Mouse (Mus musculus) cerebral cortex, adult 2 months (tissue): ENCODE results near the gene Slc26a3.

Experiments
- WGBS: fragments of 180-500 bp; shearing (Covaris S2); methylation state at CpG from one replicate; pipeline ENCODE4 v1.1.7; 2018; 5-methylcytosine and 5-hydroxymethylcytosine counted together

Slc26a3 gene

DNA sequence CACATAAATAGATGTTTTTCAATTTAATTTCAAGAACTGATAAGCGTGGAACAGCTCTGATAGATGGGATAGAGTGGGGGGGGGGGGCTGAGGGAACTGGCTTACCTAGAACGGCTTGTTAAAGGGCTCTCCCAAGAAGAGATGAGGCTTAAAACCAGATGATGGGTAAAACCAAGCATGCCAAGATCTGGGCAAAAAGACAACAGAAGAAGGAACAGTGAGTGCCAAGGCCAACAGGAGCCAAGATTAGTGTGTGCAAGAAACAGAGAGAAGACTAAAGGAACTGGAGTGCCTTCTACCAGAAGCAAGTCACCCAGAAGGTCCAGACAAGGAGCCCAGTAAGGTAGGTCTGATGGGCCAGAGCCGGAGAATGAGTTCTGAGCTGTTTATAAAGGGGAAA lies at the start of gene Slc26a3:
Slc26a3 (plus strand) TSS at position 301 of the 400 bp plus-strand sequence.
- 78% methylated on average over 3 of the region's 3 CpGs for WGBS

DNA sequence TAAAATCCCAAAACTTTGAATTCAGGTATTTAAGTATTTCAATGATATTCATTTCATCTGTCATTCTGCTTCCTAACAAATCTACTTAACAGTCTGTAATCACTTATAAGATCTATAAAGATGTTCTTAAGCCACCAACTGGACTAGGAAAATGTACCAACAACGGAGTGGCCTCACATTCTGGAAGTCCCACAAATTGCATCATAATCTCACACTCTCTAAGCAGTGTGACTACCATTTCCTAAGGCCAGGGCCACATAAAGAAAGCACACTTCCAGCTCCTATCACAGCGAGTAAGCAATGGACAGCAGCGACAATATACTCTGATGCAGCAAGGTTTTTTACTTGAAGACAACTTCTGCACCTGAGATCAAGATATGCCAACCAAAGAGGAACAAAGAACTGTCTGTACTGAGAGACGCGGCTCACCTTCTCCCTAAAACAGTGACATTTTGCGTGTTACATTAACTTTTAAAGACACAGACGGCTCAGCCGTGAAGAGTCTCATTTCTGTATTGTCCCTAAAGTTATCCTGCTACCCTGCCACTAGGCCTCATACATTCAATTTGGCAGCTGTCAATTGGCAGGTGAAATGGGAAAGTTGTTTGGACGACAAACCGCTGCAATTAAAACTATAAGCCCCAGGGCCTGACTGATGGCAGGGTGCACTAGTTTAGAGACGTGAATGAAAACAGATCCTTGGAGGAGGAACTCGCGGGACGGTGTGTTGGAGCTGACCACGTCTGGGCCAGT lies 40.3 kb upstream of the Slc26a3 start:
- WGBS, result 19% methylated on average over 15 of the region's 15 CpGs

DNA sequence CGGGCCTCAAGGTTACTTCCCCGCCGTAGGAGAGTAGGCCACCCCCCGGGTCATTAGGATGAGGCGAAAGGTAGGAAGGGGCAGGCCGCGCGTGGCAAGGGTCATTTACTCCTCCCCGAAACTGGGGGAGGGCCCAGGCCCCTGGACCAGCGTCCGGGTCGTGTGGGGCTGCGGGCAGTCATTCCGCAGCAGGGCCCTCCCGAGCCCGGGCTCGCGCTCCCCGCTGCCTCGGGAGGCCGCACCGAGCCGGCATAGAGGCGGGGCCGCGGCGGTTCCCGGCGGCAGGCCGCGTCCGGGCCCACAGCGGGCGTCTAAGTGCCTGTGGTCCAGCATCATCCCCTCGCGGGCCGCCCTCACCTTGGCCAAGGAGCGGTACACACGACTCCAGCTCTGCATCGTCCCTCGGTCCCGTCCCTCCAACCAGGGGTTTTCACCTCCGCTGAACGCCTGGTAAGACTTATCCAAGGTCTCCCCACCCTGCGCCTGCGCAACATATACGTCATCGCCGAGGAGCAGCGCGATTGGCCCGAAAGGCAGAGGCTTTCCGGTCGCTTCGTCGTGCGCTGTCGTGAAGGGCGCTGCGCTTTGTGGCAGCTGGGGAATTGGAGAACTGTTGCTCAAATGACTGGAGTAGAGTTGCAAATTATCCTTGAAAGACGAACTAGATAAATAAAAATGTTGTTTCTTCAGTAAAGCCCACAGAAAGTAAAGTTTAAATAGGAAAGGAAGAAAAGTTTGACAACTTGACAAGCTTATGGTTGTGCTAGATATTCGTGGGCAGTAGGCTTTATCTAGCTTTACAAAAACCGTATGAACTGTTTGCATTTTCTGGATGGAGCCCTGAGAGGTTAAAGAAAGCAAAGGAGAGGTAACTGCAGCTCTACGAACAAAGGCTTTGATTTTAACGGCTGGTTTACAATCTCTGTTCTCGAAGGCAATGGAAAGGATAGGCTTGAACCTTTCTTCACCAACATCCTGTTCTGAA lies 39.4 kb upstream of the Slc26a3 start, which contains the start of gene Dld:
Dld (minus strand) TSS at position 510 of the 985 bp plus-strand sequence.
- 5% methylated on average over 66 of the region's 66 CpGs for WGBS

DNA sequence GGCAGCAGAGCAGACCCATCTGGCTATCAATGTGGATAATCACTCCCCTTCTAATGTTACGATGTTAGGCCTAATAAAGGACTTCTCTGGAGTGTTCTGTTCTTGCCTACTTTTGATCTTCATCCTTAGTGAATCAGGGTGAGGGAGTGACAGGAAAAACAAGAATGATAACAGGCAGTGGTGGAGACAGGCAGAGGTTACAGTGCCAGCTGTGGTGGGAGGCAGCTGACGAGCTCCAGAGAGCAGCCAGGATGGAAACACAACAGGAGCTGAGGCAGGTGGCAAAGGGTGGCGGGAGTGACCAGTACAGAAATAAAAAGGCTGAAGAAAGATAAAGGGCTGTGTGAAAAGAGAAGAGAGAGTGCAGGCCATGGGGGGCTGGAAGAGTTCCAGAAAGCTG lies 24.2 kb upstream of the Slc26a3 start:
- WGBS, result 71% methylated on average over 3 of the region's 3 CpGs

DNA sequence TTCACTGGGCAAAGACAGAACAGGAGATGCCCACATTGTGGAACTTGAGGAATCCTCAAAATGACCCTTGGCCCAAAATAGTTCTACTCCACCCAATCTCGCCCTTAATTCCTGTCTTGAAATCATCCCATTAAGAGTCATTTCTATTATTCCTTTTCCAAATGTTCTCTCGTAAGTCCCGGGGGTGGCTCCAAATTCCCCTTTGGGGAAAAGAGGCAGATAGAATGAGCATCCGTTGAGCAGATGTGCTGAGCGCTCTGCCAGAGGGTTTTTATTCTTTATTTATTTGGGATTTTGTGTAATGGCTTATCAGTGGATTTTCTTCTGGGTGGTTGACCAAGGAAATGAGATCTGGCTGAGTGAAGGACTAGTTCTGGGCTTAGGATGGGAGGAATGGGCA lies 22.9 kb upstream of the Slc26a3 start:
- 85% methylated on average over 5 of the region's 5 CpGs for WGBS

DNA sequence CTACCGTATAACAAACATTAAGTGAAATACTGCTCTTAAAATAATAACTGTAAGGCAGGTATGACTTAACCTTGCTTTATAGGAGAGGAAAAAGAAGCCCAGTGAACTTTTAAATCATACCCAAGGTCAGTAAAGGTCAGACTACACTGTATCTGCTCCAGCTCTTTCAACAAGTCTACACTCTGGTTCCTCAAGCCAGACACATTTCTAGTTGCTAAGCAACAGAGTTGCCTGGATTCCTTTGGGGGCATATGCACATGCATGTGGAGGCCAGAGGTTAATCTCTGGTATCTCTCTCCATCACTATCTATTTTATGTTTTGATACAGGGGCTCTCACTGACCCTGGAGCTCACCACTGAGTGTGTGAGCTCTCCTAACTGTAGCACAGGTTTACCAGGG lies 21.6 kb upstream of the Slc26a3 start:
- 98% methylated on average over 1 of the region's 1 CpGs for WGBS

DNA sequence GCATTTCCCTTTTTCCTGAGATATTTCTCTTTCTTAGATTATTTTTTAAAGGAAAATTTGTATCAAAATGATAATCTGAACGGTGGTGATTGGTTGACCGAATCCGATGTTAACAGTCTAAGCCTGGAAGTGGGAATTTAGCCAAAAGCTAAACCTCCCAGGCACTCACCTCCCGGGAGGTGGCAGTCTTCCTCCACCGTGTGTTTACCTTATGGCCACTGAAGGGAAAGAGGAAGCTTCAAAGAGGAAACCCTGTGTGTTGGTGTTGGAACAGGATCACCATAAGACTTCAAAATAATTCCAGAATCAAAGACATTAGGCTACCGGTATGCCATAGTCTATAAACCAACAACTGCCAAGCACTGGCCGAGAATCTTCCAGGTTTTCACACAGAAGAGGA lies 21.0 kb upstream of the Slc26a3 start:
- WGBS, result 79% methylated on average over 7 of the region's 7 CpGs

DNA sequence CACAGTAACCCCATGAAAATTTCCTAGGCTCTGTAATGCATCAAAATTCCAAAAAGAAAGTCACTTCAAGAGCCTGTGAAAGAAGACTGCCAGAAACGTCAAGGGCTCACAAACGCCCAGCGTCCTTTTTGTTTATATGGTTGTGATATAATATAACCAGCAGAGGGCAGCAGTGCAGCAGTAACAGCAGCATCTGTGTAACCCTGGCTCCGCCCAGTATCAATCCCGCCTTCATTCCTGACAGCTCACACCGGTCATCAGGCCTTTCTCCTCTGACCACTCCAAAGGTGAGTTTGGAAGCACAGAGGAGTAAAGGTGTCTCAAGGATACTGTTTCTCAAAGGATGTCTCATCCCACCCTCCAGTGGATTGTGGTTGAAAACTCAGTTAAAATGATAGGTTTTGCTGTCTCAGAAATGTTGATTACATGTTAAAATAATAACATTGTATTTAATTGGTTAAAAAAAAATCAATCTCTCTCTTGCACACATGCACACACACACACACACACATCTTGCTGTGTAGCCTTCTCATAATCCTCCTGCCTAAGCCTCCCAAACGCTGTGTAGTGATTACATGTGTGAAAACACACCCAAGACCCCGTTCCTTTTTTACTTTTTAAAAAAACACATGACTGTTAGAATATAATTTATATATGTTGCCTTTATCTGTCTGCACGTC lies 15.9 kb upstream of the Slc26a3 start:
- WGBS, result 28% methylated on average over 9 of the region's 9 CpGs

DNA sequence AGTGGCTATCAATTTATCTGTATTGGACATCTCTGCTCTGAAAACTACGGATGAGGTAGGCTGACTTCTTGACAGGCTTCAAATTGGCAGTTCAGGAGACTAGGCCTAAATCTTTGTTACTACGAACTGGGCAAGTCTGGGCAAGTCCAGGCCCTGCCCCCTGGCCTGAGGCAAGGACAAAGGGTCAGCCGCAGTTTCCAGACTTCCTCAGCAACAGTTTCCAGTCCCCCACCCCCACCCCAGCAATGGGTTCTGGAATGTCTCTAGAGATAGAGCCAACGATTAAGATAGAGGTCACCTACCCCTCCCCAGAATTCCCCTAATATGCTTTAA lies 15.4 kb upstream of the Slc26a3 start:
- 69% methylated on average over 4 of the region's 4 CpGs for WGBS

DNA sequence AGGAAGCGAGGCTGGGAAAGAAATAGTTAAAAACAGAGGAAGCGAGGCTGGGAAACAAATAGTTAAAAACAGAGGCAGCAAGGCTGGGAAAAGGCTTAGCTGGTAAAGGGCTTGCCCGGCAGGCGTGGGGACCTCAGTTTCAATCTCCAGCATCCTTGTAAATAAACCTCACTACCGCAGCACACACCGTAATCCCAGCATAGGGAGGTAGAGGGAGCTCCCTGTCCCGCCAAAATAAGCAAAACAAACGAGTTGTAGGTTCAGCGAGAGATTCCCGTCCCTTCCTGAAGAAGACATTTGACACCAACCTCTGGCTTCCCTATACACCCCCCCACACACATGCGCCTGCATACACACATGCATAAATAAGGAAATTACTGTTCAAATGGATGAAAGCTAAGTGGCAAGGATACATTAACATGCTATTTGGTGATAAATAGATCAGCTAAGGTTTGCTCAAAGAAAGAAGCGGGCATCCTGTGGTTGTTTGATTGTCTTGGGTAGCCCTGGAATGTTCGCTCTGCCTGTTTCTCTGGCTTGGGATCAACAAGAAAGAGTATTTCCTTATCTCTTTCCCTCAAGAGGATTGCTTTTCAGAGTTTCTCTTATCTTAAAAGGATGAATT lies 14.2 kb upstream of the Slc26a3 start:
- WGBS, result 10% methylated on average over 13 of the region's 13 CpGs

DNA sequence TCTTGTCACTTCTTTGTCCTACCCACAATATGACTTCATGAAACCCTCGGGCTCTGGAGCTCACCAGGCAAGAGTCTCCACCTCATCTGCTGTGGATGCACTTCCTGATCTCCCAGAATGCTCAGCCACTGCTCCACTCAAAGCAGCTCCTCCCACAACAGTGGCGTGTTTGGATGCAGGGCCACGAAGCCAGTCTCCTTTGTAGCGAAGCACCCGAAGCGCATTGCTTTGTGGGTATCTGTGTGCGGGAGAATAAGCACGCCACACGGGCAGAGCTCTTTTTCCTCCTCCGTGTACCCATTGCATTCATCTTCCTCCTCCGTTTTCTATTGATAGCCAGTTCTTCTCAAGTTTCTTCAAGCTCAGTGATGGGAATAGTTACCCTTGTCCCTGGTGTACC lies 13.4 kb upstream of the Slc26a3 start:
- WGBS, result 69% methylated on average over 11 of the region's 11 CpGs

DNA sequence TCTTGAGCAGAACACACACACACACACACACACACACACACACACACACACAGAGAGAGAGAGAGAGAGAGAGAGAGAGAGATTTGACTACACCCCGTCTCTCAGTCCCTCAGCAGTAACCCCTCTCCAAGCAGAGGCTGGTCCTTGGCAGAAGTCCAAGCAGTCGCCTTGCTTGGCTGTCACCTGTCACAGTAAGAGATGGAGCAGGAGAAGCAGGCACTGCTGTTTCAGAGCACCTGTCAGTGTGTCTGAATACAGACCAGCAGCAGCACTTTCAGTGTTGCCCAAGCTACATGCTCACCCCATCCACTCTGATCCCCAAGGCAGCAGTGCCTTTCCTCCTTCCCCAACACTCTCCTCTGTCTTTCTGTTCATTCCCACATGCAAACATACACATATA lies 9.8 kb upstream of the Slc26a3 start:
- 33% methylated on average over 2 of the region's 2 CpGs for WGBS

DNA sequence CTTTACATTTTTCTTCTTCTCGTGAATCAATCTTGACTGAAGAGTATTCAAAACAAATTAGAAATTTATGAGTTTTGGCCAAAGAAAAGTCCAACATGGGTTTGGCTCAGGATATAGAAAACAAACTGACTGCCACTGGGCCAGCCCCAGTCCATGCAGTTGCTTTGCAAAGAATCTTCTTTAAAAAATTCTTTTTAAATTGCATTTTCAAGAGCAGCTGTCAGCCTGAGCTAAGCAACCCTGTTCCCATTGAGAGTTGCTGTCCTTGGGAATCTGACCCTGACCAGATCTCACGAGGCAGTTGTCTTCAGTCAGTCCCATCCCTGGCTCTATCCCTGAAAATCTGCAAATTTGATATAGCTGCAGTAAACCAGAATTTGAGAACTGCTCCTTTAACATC lies 8.2 kb upstream of the Slc26a3 start:
- 60% methylated on average over 2 of the region's 2 CpGs for WGBS

DNA sequence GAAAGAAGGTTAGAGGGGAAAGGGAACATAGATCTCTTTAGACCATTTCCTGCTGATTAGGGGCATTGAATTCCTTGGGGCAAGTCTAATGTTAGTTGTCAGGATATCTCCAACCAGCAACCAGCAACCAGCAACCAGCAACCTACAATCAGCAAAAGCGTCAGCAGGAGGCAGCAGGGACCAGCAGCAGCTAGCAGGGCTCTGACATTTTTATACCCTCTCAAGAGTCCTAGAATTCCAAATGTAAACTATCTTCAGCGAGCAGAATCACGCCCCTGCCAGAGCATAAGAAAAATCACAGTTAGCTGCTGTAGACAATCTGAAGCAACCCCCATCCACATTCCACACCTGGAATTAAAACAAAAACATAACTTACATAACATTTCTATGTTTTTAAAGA lies 3.4 kb upstream of the Slc26a3 start:
- 65% methylated on average over 3 of the region's 3 CpGs for WGBS

DNA sequence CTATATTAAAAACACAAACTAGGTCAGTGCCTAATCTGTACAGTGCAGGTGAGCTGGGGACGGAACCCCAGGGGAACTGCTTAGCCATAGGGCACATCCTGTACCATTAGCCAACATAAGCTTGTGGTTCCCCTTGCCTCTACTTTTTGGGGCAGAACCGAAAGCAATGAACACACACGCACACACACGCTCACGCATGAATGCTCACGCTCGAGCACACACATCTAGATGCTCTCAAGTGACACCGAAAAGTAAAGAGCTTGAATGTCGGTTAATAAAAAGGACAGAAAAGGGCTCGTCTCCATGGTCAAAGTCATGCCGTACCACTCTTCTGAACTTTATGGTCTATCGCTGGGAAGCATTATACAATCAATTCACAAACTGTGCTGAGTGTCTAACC lies 1.0 kb downstream of the Slc26a3 start:
- 93% methylated on average over 12 of the region's 12 CpGs for WGBS

DNA sequence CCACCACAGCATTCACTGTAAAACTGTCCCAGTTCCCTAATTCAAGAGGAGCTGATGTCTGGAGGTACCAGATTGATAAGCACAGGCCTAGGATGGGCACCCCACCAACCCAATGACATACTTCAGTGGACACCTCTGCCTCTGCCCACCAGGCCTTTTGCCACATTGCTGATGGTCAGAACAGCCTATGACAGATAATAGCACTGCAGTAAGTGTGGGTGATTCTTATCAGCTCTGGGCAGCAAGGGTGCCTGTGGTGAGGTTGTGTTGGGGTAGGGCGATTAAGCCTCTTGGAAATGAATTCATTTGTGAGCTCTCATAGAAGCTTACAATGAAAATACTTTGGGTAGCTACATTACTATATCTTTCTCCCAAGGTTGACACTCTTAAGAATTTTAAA lies 5.2 kb downstream of the Slc26a3 start:
- 95% methylated on average over 1 of the region's 1 CpGs for WGBS

DNA sequence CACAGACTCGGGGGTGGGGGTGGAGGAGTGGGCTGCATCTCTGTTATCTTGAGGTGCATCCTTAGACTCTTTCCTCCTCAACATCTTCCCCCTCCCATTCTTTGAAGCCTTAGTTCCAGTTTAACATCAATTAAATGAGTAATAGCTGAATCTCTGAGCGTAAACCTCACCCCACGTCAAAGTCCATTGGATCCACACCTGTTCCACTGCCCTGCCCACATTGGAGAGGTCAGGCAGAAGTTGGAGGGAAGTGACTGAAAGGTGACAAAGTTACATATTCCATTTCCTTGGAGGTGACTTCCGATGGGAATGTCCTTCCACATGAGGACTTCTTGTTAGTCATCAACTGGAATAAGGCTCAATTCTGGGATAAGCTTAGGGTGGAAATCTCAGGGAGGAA lies 7.0 kb downstream of the Slc26a3 start:
- WGBS, result 93% methylated on average over 4 of the region's 4 CpGs

DNA sequence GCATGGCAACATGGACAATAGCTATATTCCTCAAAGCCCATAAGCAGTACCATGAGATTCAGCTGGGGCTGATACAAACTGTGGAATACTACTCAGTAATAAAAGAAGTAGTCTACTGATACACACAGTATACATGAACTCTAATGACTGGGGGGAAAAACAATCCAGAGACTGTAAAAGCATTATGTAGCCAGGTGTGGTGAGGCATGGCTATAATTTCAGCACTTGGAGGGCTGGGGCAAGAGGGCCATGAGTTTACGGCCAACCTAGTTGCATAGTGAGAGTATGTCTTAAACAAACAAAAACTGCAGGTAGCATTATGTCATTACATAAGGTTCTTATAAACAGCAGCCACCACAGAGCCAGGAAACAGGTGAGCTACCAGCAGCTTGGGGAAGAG lies 10.2 kb downstream of the Slc26a3 start:
- 88% methylated on average over 1 of the region's 1 CpGs for WGBS

DNA sequence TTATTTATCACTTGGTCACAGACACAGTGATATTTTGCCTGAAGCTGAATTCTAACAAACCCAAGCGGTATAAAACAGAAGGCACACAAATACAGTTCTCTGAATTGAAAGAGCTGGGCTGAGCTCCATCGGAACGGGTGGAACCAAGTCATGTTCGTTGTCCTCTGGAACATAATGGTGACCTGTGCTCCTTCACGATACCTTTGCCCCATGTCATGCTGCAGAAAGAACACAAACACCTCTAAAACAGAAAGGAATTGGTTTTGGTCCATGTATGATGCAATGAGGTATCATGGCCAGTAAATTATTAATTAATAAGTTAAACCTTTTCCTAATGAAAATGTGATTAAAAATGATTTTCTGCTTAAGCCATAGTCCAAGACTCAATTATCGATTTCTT lies 11.3 kb downstream of the Slc26a3 start:
- 82% methylated on average over 6 of the region's 6 CpGs for WGBS

DNA sequence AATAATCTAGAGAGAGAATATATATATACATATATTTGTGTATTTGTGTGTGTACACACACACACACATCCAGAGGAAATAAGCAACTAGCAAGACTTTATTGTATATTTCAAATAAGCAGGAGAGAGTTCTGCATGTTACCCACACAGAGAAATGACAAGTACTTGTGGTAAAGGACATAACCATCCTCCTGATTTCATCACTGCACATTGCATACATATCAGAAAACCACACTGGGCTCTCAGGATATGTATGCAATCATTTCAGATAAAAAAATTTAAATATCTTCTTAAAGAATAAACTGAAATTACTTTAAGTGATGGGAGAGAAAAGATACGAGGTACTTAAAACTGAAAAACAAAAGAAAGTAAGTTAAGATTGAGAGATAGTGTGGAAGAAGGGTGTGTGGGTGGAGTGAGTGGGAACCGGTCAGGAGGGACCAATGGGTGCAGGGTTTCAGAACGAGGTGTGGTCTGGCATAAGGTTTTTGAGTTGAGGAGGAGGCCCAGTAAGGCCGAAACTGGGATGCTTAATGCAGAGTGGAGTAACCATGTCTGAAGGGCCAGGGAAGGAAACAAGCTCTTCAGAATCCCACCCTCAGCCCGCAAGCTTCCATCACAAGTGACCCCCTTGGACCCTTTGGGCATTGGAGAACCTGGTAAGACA lies 14.0 kb downstream of the Slc26a3 start:
- WGBS, result 68% methylated on average over 5 of the region's 5 CpGs

DNA sequence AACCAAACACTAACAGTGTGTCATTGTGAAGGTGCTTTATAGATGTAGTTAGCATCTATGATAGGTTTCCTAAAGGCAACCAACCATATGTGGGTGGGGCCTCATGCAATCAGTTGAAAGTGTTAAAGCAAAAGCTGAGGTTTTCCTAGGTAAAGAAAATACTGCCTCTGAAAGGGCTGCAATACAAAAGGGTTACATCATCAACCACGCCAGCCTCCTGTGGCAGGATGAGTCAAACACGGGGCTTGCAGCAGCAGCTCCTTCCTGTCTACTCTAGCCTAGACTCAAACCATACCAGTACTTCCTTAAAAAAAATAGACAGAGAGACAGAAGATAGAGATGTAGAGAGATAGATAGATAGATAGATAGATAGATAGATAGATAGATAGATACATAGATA lies 25.3 kb downstream of the Slc26a3 start:
- WGBS, result 61% methylated on average over 2 of the region's 2 CpGs
